Mouse (Mus musculus): Measurements from ENCODE around the gene Npas2.

Gene Npas2

GRCm38 (mm10) chr1:39192997-39193861 is at the start of gene Npas2:
Npas2 (plus strand) TSS chr1:39193731.
- DNase-seq (ENCODE audit: low spot score): no peak

GRCm38 (mm10) chr1:39156778-39157177 is 36.8 kb upstream of the Npas2 start:
- no peak for DNase-seq (ENCODE audit: low spot score)

GRCm38 (mm10) chr1:39160167-39160566 is 33.4 kb upstream of the Npas2 start:
- peak; percentile 5 for DNase-seq (ENCODE audit: low spot score)

- DNase-seq (ENCODE audit: low spot score): no peak
Observed at GRCm38 (mm10) chr1:39163077-39163476, 30.5 kb upstream of the Npas2 start.

- DNase-seq (ENCODE audit: low spot score): no peak
Observed at GRCm38 (mm10) chr1:39176690-39177089, 16.8 kb upstream of the Npas2 start.

- no peak for DNase-seq (ENCODE audit: low spot score)
Observed at GRCm38 (mm10) chr1:39177211-39177610, 16.3 kb upstream of the Npas2 start.

DNA sequence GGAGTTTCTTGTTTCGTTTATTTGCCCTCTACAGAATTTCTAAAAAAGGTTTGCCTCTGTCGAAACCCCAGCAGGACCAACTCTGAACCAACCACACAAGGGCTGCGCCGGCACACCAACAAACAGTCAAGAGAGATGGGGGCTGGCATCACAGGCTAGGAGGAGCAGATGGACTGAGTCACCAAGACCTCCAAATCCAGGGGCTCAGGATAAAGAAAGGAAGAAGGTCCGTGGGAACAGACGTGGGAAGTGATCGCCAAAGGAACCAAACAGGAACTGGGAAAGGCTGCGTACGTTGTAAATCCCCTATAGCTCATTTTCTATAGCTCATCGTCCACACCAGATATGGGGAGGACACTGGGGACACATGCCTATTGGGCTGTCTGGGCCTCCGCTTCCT is 13.7 kb upstream of the Npas2 start:
- no peak for DNase-seq (ENCODE audit: low spot score)

DNA sequence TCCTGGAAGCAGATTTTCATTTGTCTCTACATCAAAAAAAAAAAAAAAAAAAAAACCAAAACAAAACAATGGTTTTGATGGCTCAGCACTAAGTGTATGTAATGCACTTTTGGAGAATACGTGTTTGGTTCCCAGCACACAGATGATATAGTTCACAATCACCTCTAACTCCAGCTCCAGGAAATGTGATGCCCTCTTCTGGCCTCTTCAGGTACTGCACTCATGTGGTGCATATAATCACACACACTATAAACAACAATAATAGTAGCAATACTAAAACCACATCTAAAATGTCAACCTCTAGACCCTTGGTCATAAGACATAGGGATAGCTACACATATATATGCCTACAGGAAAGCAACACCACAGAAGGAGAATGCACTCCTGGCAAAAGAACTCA is 13.0 kb upstream of the Npas2 start:
- no peak for DNase-seq (ENCODE audit: low spot score)

GRCm38 (mm10) chr1:39181901-39182300 is 11.6 kb upstream of the Npas2 start:
- no peak for DNase-seq (ENCODE audit: low spot score)

GRCm38 (mm10) chr1:39185833-39186232 is 7.7 kb upstream of the Npas2 start:
- DNase-seq (ENCODE audit: low spot score): no peak

GRCm38 (mm10) chr1:39186711-39187437 is 6.7 kb upstream of the Npas2 start:
- DNase-seq (ENCODE audit: low spot score): no peak

DNA sequence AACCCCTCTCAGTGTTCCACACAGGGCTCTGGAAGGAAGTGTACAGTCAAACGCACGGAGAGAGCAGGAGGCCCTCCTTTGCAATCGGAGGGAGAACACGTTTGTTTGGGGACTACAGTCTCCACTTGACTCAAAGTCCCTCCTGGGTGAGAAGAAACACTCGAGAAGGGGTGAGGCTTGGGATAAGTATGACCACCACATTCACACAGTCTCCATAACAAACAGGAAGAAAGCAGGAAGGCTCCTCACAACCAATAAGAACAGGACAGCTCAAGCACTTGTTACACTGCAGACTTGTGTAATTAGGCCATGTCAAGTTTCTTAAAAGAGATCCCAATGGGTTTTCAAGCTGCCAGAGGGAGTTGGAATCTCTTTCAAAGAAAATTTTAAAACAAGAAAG is 2.4 kb upstream of the Npas2 start:
- no peak for DNase-seq (ENCODE audit: low spot score)

GRCm38 (mm10) chr1:39192460-39192996 is 1.0 kb upstream of the Npas2 start:
- no peak for DNase-seq (ENCODE audit: low spot score)

GRCm38 (mm10) chr1:39193862-39194675 is 538 bp downstream of the Npas2 start:
- no peak for DNase-seq (ENCODE audit: low spot score)

GRCm38 (mm10) chr1:39194959-39195358 is 1.4 kb downstream of the Npas2 start:
- DNase-seq (ENCODE audit: low spot score): no peak

GRCm38 (mm10) chr1:39196126-39196525 is 2.6 kb downstream of the Npas2 start:
- no peak for DNase-seq (ENCODE audit: low spot score)

GRCm38 (mm10) chr1:39196676-39197375 is 3.3 kb downstream of the Npas2 start:
- no peak for DNase-seq (ENCODE audit: low spot score)

GRCm38 (mm10) chr1:39205021-39205420 is 11.5 kb downstream of the Npas2 start:
- DNase-seq (ENCODE audit: low spot score): no peak

DNA sequence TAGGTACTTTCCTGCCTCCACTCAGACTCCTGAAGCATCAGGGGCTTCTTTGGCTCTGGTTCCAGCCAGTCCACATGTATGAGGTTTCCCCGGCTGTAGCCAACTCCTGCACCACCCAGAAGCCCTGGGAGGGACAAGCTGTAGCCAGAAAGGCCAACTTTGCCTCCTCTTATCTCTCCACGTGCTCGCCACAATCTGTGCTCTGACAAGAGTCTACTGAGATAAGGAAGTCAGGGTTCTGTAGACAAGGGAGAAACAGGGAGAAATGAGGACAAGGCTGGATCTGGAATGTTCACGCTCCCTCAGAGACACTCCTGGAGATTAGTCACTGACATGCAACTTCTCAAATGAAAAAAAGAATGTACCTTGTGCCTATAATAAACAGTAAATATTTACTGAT is 12.2 kb downstream of the Npas2 start:
- no peak for DNase-seq (ENCODE audit: low spot score)

DNA sequence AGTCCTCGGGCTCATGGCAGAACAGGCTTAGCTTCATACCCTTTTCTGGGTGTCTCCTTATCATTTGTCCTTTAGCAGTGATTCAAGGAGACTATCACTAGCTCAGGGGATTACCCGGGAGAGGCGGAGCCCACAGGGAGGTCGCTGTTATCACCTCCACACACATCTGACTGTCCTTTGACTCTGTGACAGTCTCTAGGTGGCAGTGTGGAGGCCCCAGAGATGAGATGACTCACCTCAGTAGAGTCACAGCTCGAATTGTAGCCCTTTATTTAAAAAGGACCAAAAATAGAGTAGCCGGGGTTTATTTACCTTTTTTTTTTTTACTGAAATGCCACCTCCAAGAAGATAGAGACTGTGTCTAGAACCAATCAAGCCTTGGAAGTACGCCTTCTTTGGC is 13.4 kb downstream of the Npas2 start:
- DNase-seq (ENCODE audit: low spot score): no peak

DNA sequence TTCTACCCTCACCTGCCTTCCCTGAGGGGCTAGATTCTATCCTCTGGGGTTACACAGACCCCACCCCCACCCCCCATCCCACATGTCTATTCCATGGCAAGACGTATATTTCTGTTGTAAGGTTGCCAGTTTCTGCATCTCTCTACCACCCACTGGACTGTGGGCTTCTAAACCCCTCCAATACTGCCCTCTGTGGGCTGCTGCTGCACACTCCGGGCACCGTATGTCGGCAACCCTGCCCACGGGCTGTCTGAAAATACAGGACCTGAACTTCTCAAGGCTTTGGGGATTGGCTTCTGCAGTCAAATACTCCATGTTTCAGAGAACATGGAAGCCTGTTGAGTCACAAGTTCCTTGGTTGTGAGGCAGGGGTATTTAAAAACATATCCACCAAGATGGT is 17.4 kb downstream of the Npas2 start:
- DNase-seq (ENCODE audit: low spot score): no peak

DNA sequence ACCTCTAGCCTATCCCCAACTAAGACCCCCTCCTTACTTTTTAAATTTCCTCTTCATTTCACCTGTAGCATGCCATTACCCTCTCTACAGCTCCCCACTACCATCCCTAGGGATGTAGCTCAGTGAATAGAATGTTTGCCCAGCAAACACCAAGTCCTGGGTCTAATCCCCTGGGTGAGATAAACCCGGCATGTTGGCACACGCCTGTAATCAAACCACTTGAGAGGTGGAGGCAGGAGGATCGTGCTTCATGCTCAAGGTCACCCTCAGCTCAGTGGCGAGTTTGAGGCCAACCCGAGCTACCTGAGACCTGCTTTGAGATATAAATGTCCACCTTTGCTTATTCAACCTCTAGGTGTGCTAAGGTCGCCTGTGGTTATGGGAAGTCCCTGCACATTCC is 19.5 kb downstream of the Npas2 start:
- no peak for DNase-seq (ENCODE audit: low spot score)

All from layer of hippocampus, adult 9-10 months (tissue).